ENCODE assay signal across 8 mouse cellular contexts in genomic region chr1:36546888-36547471, GRCm38 (mm10). TPM values are rescaled to one million over a fixed set of nuclear protein-coding genes. Genes with fewer than 3 reads are reported as not detected.
DNase-seq lines count a peak whose midpoint lies in the region; ATAC-seq and TF ChIP-seq lines count a peak whose summit lies in the region.

Ankrd39 (minus strand) TSS chr1:36547445.

- H3K9me3 ChIP-seq in ES-Bruce4 (replicated peaks; ENCODE audit: control insufficient read depth, insufficient read depth, low read length, poor library complexity, severe bottlenecking) = no peaks in the 10 kb centered on the region
- no peaks in the 10 kb centered on the region for H3K9me3 ChIP-seq in forebrain, embryonic 13.5 days (replicated peaks)
- H3K9me3 ChIP-seq in liver, postnatal 0 days (ENCODE audit: low read length) = no peaks in the 10 kb centered on the region
- no peaks in the 10 kb centered on the region for H3K9me3 ChIP-seq in neural tube, embryonic 14.5 days (ENCODE audit: control insufficient read depth, low read length)

- H3K4me2 ChIP-seq in forebrain, embryonic 13.5 days = peak within 1 kb of the TSS; percentile 76
- peak within 1 kb of the TSS; percentile 82 for H3K4me2 ChIP-seq in liver, postnatal 0 days (ENCODE audit: low read depth, low read length)
- peak within 1 kb of the TSS; percentile 68 for H3K4me2 ChIP-seq in neural tube, embryonic 14.5 days (ENCODE audit: low read depth, low read length)

- H3K36me3 ChIP-seq in ES-Bruce4 (ENCODE audit: control insufficient read depth, insufficient read depth, low read length, poor library complexity, severe bottlenecking) = no peaks in the 10 kb centered on the region
- H3K36me3 ChIP-seq in forebrain, embryonic 13.5 days (ENCODE audit: poor library complexity, severe bottlenecking) = peaks cover 46% of the 10 kb centered on the region
- H3K36me3 ChIP-seq in liver, postnatal 0 days (replicated peaks; ENCODE audit: insufficient read depth, low read length) = peaks cover 19% of the 10 kb centered on the region
- H3K36me3 ChIP-seq in neural tube, embryonic 14.5 days (ENCODE audit: control insufficient read depth, insufficient read depth, low read length) = peaks cover 35% of the 10 kb centered on the region

- peak; percentile 96 for TF ChIP-seq CTCF in ES-Bruce4 (IDR thresholded peaks at IDR 0.05; ENCODE audit: low read depth, low read length)
- TF ChIP-seq CTCF in liver, postnatal 0 days (IDR thresholded peaks at IDR 0.05; ENCODE audit: low read depth) = peak; percentile 100

- H3K27me3 ChIP-seq in ES-Bruce4 (ENCODE audit: control insufficient read depth, insufficient read depth, low read length, poor library complexity, severe bottlenecking) = no peaks in the 10 kb centered on the region
- no peaks in the 10 kb centered on the region for H3K27me3 ChIP-seq in forebrain, embryonic 13.5 days
- no peaks in the 10 kb centered on the region for H3K27me3 ChIP-seq in liver, postnatal 0 days (ENCODE audit: insufficient read depth, low read length)
- H3K27me3 ChIP-seq in neural tube, embryonic 14.5 days (ENCODE audit: control insufficient read depth, insufficient read depth, low read length) = no peaks in the 10 kb centered on the region

- peak within 1 kb of the TSS; percentile 66 for H3K9ac ChIP-seq in ES-Bruce4 (ENCODE audit: low read depth, poor library complexity, severe bottlenecking)
- H3K9ac ChIP-seq in forebrain, embryonic 13.5 days = peak within 1 kb of the TSS; percentile 81
- H3K9ac ChIP-seq in liver, postnatal 0 days (replicated peaks) = peak within 1 kb of the TSS; percentile 65
- peak within 1 kb of the TSS; percentile 73 for H3K9ac ChIP-seq in neural tube, embryonic 14.5 days (replicated peaks; ENCODE audit: low read depth, low read length)

- TF ChIP-seq EP300 in ES-Bruce4 (IDR thresholded peaks at IDR 0.05; ENCODE audit: insufficient read depth, low read depth, low read length) = 0 out of 2 replicates have a peak, but pooled peaks have one; percentile 22
- TF ChIP-seq EP300 in liver, postnatal 0 days (IDR thresholded peaks at IDR 0.05; ENCODE audit: low read depth) = peak; percentile 39; the same call in 1 of the 2 replicates

- peak; percentile 64 for TF ChIP-seq POLR2A in ES-Bruce4 (IDR thresholded peaks at IDR 0.05; ENCODE audit: insufficient read depth, low read length)

- intact Hi-C loops in heart, postnatal 10 days (cut with DNase I) = loop anchor here (1.0 to 2.0 kb wide), 4 partner anchors 88 to 198 kb away; no protein-coding TSS in a partner anchor

- no peaks in the 10 kb centered on the region for H3K4me1 ChIP-seq in ES-Bruce4 (ENCODE audit: control insufficient read depth, insufficient read depth, low read length)
- H3K4me1 ChIP-seq in forebrain, embryonic 13.5 days = peaks cover 35% of the 10 kb centered on the region
- H3K4me1 ChIP-seq in liver, postnatal 0 days (ENCODE audit: insufficient read depth) = 0 out of 2 replicates have a peak, but pooled peaks cover 4% of the 10 kb centered on the region
- peaks cover 27% of the 10 kb centered on the region for H3K4me1 ChIP-seq in neural tube, embryonic 14.5 days (ENCODE audit: control insufficient read depth, insufficient read depth, low read length)

- under 1% methylated on average over 43 of the region's 43 CpGs for WGBS in forebrain, embryonic 13.5 days
- under 1% methylated on average over 43 of the region's 43 CpGs for WGBS in large intestine, adult 2 months
- under 1% methylated on average over 43 of the region's 43 CpGs for WGBS in liver, postnatal 0 days (ENCODE audit: insufficient replicate concordance)
- WGBS in neural tube, embryonic 14.5 days = under 1% methylated on average over 43 of the region's 43 CpGs

- H3K4me3 ChIP-seq in ES-Bruce4 (ENCODE audit: low read depth, low read length) = peak within 1 kb of the TSS; percentile 94
- H3K4me3 ChIP-seq in forebrain, embryonic 13.5 days = peak within 1 kb of the TSS; percentile 63
- peak within 1 kb of the TSS; percentile 71 for H3K4me3 ChIP-seq in liver, postnatal 0 days (ENCODE audit: low read depth, low read length)
- peak within 1 kb of the TSS; percentile 60 for H3K4me3 ChIP-seq in neural tube, embryonic 14.5 days (ENCODE audit: low read depth, low read length)

- DNase-seq in heart, postnatal 10 days = peak; percentile 99
- peak; percentile 97 for DNase-seq in large intestine, adult 2 months (ENCODE audit: low read depth, low spot score)
- peak; percentile 95 for DNase-seq in liver, postnatal 0 days
- peak; percentile 96 for DNase-seq in testis, postnatal 10 days (ENCODE audit: low spot score)

- ATAC-seq in cerebellum, adult (ENCODE audit: insufficient number of reproducible peaks, low FRiP score, low TSS enrichment) = peak; percentile 95
- peak; percentile 98 for ATAC-seq in forebrain, embryonic 13.5 days
- peak; percentile 100 for ATAC-seq in liver, postnatal 0 days
- peak; percentile 96 for ATAC-seq in neural tube, embryonic 14.5 days (ENCODE audit: low read depth)

- H3K27ac ChIP-seq in ES-Bruce4 (ENCODE audit: insufficient read depth, low read length) = no peak within 1 kb of the TSS
- H3K27ac ChIP-seq in forebrain, embryonic 13.5 days = peak within 1 kb of the TSS; percentile 49
- peak within 1 kb of the TSS; percentile 42; the same call in 1 of the 2 replicates for H3K27ac ChIP-seq in liver, postnatal 0 days (ENCODE audit: low read depth)
- peak within 1 kb of the TSS; percentile 72 for H3K27ac ChIP-seq in neural tube, embryonic 14.5 days (ENCODE audit: low read depth, low read length)

RNA-seq across cellular contexts. Expression of gene Ankrd39, which starts in this region (rescaled TPM):
- 6.4 and 8.8 TPM in 2 replicates for polyA plus RNA-seq in ES-Bruce4 (2011; ENCODE audit: insufficient read depth, insufficient read length, low read depth, missing spikeins)
- polyA plus RNA-seq in forebrain, embryonic 13.5 days (2015; fragmentation: Nextera tagmentation; extraction: Ambion mirVana) = 16.9 and 18.0 TPM in 2 replicates
- 10 to 100 TPM; 12.9 to 14.1 TPM for total RNA-seq in heart, postnatal 10 days (2021)
- 9.4 and 11.2 TPM in 2 replicates for polyA plus RNA-seq in large intestine, adult 2 months (2012; rRNA removed)
- 7.4 and 8.3 TPM in 2 replicates for polyA plus RNA-seq in liver, postnatal 0 days (2015; fragmentation: Nextera tagmentation; extraction: Ambion mirVana)
- polyA plus RNA-seq in neural tube, embryonic 14.5 days (2014; fragmentation: Nextera tagmentation; extraction: Ambion mirVana) = 26.6 and 34.5 TPM in 2 replicates
